Mouse (Mus musculus) intestine, embryonic 15.5 days (tissue): ENCODE data around the gene Pced1a. TPM values are rescaled to one million over a fixed set of nuclear protein-coding genes. Genes with fewer than 3 reads are reported as not detected.

Experiments
- ATAC-seq: fragments of 200-750 bp; cut with Nextera tagmentation; 2 replicates; pipeline ENCODE4 v1.8.0; 2017; ENCODE audit warnings: moderate TSS enrichment, moderate library complexity
- H3K27ac ChIP-seq: fragments of 300-500 bp; sonication (generic); 2 replicates; pipeline ENCODE4 v1.5.1; 2015; ENCODE audit warnings: mild to moderate bottlenecking, inconsistent platforms
- H3K27me3 ChIP-seq: fragments of 300-500 bp; sonication (generic); replicated peaks from 2 replicates; pipeline ENCODE4 v1.6.1; 2015; ENCODE audit warnings: inconsistent platforms
- H3K36me3 ChIP-seq: fragments of 300-500 bp; sonication (generic); 2 replicates; pipeline ENCODE4 v1.6.1; 2015; ENCODE audit warnings: inconsistent platforms
- H3K4me1 ChIP-seq: fragments of 300-500 bp; sonication (generic); replicated peaks from 2 replicates; pipeline ENCODE4 v1.6.1; 2015; ENCODE audit warnings: inconsistent platforms
- H3K4me2 ChIP-seq: fragments of 300-500 bp; sonication (generic); replicated peaks from 2 replicates; pipeline ENCODE4 v1.6.1; 2015; ENCODE audit warnings: mild to moderate bottlenecking, inconsistent platforms
- H3K4me3 ChIP-seq: fragments of 300-500 bp; sonication (generic); replicated peaks from 2 replicates; pipeline ENCODE4 v1.5.1; 2015; ENCODE audit warnings: inconsistent platforms
- H3K9ac ChIP-seq: fragments of 300-500 bp; sonication (generic); 2 replicates; pipeline ENCODE4 v1.6.1; 2015; ENCODE audit warnings: inconsistent platforms
- H3K9me3 ChIP-seq: fragments of 300-500 bp; sonication (generic); 2 replicates; pipeline ENCODE4 v1.6.1; 2016; ENCODE audit warnings: inconsistent platforms
- WGBS: fragments of 180-500 bp; shearing (Covaris S2); methylation state at CpG from one replicate; pipeline ENCODE4 v1.1.7; 2015; 5-methylcytosine and 5-hydroxymethylcytosine counted together
- polyA plus RNA-seq: library from polyadenylated mRNA; unstranded; fragments of >200 nt; fragmentation: Nextera tagmentation; extraction: Ambion mirVana; gene quantifications from 2 replicates; pipeline ENCODE4 v1.2.1, GENCODE M21; 2015

The Pced1a gene
- polyA plus RNA-seq, 1 experiment from 2014 or later: 10.5 TPM

GRCm38 (mm10) chr2:130367386-130367785 is 57.1 kb downstream of the Pced1a start:
- Histone ChIP-seq H3K27me3 (peaks cover 10% of the 10 kb centered on the region), H3K9me3 (no peaks in the 10 kb centered on the region), H3K4me1 (0 out of 2 replicates have a peak, but pooled peaks cover 4% of the 10 kb centered on the region), H3K4me2 (no peak overlapping the region), H3K27ac (no peak overlapping the region), H3K9ac (no peak overlapping the region), H3K36me3 (no peaks in the 10 kb centered on the region), H3K4me3 (no peak overlapping the region)
- WGBS: 63% methylated on average over 4 of the region's 4 CpGs
- ATAC-seq: no peak

Other genes with a start within 250 kb of the Pced1a start
- gene Snrpb, start 245.3 kb downstream of the Pced1a start, polyA plus RNA-seq: 517 and 522 TPM in 2 replicates
- gene Tmc2, start 229.5 kb downstream of the Pced1a start, polyA plus RNA-seq: not detected in 2 replicates
- gene Nop56, start 150.3 kb downstream of the Pced1a start, polyA plus RNA-seq: 276 and 282 TPM in 2 replicates
- 247 and 268 TPM in 2 replicates for gene Idh3b, start 140.2 kb downstream of the Pced1a start, polyA plus RNA-seq
- gene Ebf4, start 129.5 kb downstream of the Pced1a start, polyA plus RNA-seq: 2.2 TPM in 2 replicates
- gene Cpxm1, start 27.1 kb downstream of the Pced1a start, polyA plus RNA-seq: 36.1 and 36.3 TPM in 2 replicates
- gene Gm28372, start 19.5 kb downstream of the Pced1a start, polyA plus RNA-seq: 0.13 TPM in 1 of 2 replicates, not detected in the other
- not detected in 2 replicates for gene 1700020A23Rik, start 19.4 kb downstream of the Pced1a start, polyA plus RNA-seq
- gene Tmem239, start 18.2 kb downstream of the Pced1a start, polyA plus RNA-seq: not detected in 2 replicates
- 74.3 and 76.7 TPM in 2 replicates for gene Vps16, start 362 bp downstream of the Pced1a start, polyA plus RNA-seq
- gene Ptpra, start 25.6 kb upstream of the Pced1a start, polyA plus RNA-seq: 71.9 and 73.9 TPM in 2 replicates
- gene Mrps26, start 139.0 kb upstream of the Pced1a start, polyA plus RNA-seq: 84.4 and 94.1 TPM in 2 replicates
- not detected in 2 replicates for gene Oxt, start 151.5 kb upstream of the Pced1a start, polyA plus RNA-seq
- gene Avp, start 157.9 kb upstream of the Pced1a start, polyA plus RNA-seq: not detected in 2 replicates
- 14.0 and 16.3 TPM in 2 replicates for gene Fastkd5, start 205.3 kb upstream of the Pced1a start, polyA plus RNA-seq
- 12.0 and 12.2 TPM in 2 replicates for gene Ubox5, start 205.3 kb upstream of the Pced1a start, polyA plus RNA-seq
- 13.9 and 16.5 TPM in 2 replicates for gene Lzts3, start 218.1 kb upstream of the Pced1a start, polyA plus RNA-seq
- 74.5 and 78.2 TPM in 2 replicates for gene Ddrgk1, start 240.0 kb upstream of the Pced1a start, polyA plus RNA-seq
- gene Itpa, start 242.9 kb upstream of the Pced1a start, polyA plus RNA-seq: 84.5 and 88.1 TPM in 2 replicates